Mouse (Mus musculus): ENCODE results near the gene Fam50b. TPM values are rescaled to one million over a fixed set of nuclear protein-coding genes. Genes with fewer than 3 reads are reported as not detected.

Fam50b gene
- total RNA-seq, 2 experiments from 2014 or later: not detected

GRCm38 (mm10) chr13:34737968-34738698, 3.5 kb downstream of the Fam50b start:
- ATAC-seq (replicated peaks; ENCODE audit: poor library complexity): no peak

- no peak for ATAC-seq (replicated peaks; ENCODE audit: poor library complexity)
These were observed 4.0 kb downstream of the Fam50b start for GRCm38 (mm10) chr13:34738699-34738973.

- no peak for ATAC-seq (replicated peaks; ENCODE audit: poor library complexity)
These were observed 4.4 kb downstream of the Fam50b start for GRCm38 (mm10) chr13:34739071-34739470.

GRCm38 (mm10) chr13:34741254-34741653, 6.6 kb downstream of the Fam50b start:
- ATAC-seq (replicated peaks; ENCODE audit: poor library complexity): 0 out of 2 replicates have a peak, but pooled peaks have one; percentile 34

- ATAC-seq (replicated peaks; ENCODE audit: poor library complexity): no peak
These were observed 7.3 kb downstream of the Fam50b start for GRCm38 (mm10) chr13:34741813-34742568.

- no peak for ATAC-seq (replicated peaks; ENCODE audit: poor library complexity)
These were observed 12.2 kb downstream of the Fam50b start for GRCm38 (mm10) chr13:34746811-34747210.

- ATAC-seq (replicated peaks; ENCODE audit: poor library complexity): no peak
These were observed 13.9 kb downstream of the Fam50b start for GRCm38 (mm10) chr13:34748530-34748929.

GRCm38 (mm10) chr13:34759202-34759601, 24.6 kb downstream of the Fam50b start:
- ATAC-seq (replicated peaks; ENCODE audit: poor library complexity): no peak

GRCm38 (mm10) chr13:34760518-34761287, 26.1 kb downstream of the Fam50b start:
- ATAC-seq (replicated peaks; ENCODE audit: poor library complexity): 0 out of 2 replicates have a peak, but pooled peaks have one; percentile 44

- no peak for ATAC-seq (replicated peaks; ENCODE audit: poor library complexity)
These were observed 27.5 kb downstream of the Fam50b start for GRCm38 (mm10) chr13:34762136-34762535.

GRCm38 (mm10) chr13:34762865-34763264, 28.2 kb downstream of the Fam50b start:
- no peak for ATAC-seq (replicated peaks; ENCODE audit: poor library complexity)

- ATAC-seq (replicated peaks; ENCODE audit: poor library complexity): no peak
These were observed 30.6 kb downstream of the Fam50b start for GRCm38 (mm10) chr13:34765269-34765668.

- ATAC-seq (replicated peaks; ENCODE audit: poor library complexity): no peak
These were observed 31.9 kb downstream of the Fam50b start for GRCm38 (mm10) chr13:34766572-34766971.

- no peak for ATAC-seq (replicated peaks; ENCODE audit: poor library complexity)
These were observed 33.1 kb downstream of the Fam50b start for GRCm38 (mm10) chr13:34767527-34768292.

GRCm38 (mm10) chr13:34776767-34777166, 42.1 kb downstream of the Fam50b start:
- ATAC-seq (replicated peaks; ENCODE audit: poor library complexity): no peak

- no peak for ATAC-seq (replicated peaks; ENCODE audit: poor library complexity)
These were observed 46.4 kb downstream of the Fam50b start for GRCm38 (mm10) chr13:34780856-34781610.

GRCm38 (mm10) chr13:34781611-34782009, 47.0 kb downstream of the Fam50b start:
- no peak for ATAC-seq (replicated peaks; ENCODE audit: poor library complexity)

GRCm38 (mm10) chr13:34784818-34785217, 50.2 kb downstream of the Fam50b start:
- peak; percentile 29; the same call in 1 of the 2 replicates for ATAC-seq (replicated peaks; ENCODE audit: poor library complexity)

GRCm38 (mm10) chr13:34786634-34787033, 52.0 kb downstream of the Fam50b start:
- ATAC-seq (replicated peaks; ENCODE audit: poor library complexity): no peak

- no peak for ATAC-seq (replicated peaks; ENCODE audit: poor library complexity)
These were observed 52.9 kb downstream of the Fam50b start for GRCm38 (mm10) chr13:34787546-34787945.

All from megakaryocyte progenitor cell, adult 5-6 weeks (primary cell).